Mouse (Mus musculus): Measurements from ENCODE around the gene Clstn1. TPM values are rescaled to one million over a fixed set of nuclear protein-coding genes. Genes with fewer than 3 reads are reported as not detected.

Clstn1 gene
- 52.9 and 54.9 TPM in 2 replicates for polyA plus RNA-seq (2012; rRNA removed; ENCODE audit: low replicate concordance)

DNA sequence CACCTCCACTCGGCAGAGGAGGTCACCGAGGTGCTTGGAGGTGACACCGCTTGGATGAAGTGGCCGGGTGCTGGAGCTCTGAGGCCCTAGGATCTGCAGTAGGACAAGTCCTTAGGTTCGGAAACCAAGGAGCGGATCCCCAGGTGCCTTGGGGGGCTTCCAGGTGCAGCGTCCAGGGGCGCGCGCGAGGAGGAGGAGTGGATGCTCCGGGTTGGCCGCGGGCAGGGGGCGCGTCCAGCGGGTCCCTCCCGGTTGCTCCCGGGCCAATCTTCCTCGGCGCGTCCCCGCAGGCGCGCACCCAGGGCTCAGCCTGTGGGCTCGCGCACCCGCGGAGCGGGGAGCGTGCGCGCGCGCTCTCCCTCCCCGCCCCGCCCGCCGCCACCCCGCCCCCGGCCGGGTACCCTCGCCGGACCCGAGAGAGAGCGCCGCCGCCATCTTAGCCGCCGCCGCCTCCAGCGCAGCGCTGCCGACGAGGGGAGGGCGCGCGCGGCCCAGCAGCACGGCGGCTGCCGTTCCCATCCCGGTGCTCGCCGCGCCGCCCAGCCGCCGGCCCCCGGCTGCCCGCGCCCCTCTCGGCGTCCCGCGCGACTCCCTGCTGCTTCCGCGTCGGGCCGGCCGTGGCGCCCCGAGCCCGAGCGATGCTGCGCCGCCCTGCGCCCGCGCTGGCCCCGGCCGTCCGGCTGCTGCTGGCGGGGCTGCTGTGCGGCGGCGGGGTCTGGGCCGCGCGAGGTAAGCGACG lies at the start of gene Clstn1:
TSS of gene Clstn1 (plus strand) at position 425 of the 739 bp plus-strand sequence.

Other genes with a start within 250 kb of the Clstn1 start
- gene Ube4b, start 159.7 kb upstream of the Clstn1 start, polyA plus RNA-seq (2012; rRNA removed; ENCODE audit: low replicate concordance) = 114 and 139 TPM in 2 replicates
- 2.5 and 7.2 TPM in 2 replicates for gene Rbp7, start 131.5 kb upstream of the Clstn1 start, polyA plus RNA-seq (2012; rRNA removed; ENCODE audit: low replicate concordance)
- gene Tmem274, start 109.1 kb upstream of the Clstn1 start, polyA plus RNA-seq (2012; rRNA removed; ENCODE audit: low replicate concordance) = not detected in 2 replicates
- 6.7 and 7.7 TPM in 2 replicates for gene Nmnat1, start 101.3 kb upstream of the Clstn1 start, polyA plus RNA-seq (2012; rRNA removed; ENCODE audit: low replicate concordance)
- 30.8 and 31.1 TPM in 2 replicates for gene Lzic, start 101.2 kb upstream of the Clstn1 start, polyA plus RNA-seq (2012; rRNA removed; ENCODE audit: low replicate concordance)
- 20.5 and 31.3 TPM in 2 replicates for gene Ctnnbip1, start 68.2 kb upstream of the Clstn1 start, polyA plus RNA-seq (2012; rRNA removed; ENCODE audit: low replicate concordance)
- gene Pik3cd, start 116.1 kb downstream of the Clstn1 start, polyA plus RNA-seq (2012; rRNA removed; ENCODE audit: low replicate concordance) = 5.9 and 7.8 TPM in 2 replicates
- 19.6 and 26.6 TPM in 2 replicates for gene Tmem201, start 151.6 kb downstream of the Clstn1 start, polyA plus RNA-seq (2012; rRNA removed; ENCODE audit: low replicate concordance)
- gene Slc25a33, start 187.8 kb downstream of the Clstn1 start, polyA plus RNA-seq (2012; rRNA removed; ENCODE audit: low replicate concordance) = 11.8 and 11.9 TPM in 2 replicates